Mouse (Mus musculus): Measurements from ENCODE around the gene Erich3.

DNA sequence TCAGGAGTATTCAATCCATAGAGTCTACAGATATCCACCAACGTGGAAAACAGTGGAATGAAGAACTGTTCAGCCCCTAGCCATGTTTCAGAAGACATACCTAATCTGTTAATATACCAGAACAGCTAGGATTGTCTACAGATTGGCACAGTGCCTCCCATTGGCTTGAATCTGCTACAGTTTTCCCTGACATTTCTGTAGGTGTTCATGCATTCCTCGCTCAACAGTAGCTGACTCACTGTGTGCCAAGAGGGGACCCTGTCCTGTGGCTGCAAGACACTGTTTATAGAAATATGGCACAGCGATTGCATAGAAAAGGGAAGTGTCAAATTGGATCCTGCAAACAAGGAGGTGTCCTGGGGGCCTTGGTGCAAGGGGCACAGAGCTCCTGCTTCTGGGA is 36.6 kb downstream of the Erich3 start:
- TF ChIP-seq CTCF (IDR thresholded peaks at IDR 0.05; ENCODE audit: extremely low read depth, insufficient read length, insufficient replicate concordance, low read depth, low read length) (no peak), POLR2A (IDR thresholded peaks at IDR 0.05; ENCODE audit: low read depth, low read length) (no peak)
